Mouse (Mus musculus) CH12.LX (cell line): ENCODE data around the gene Yrdc. TPM values are rescaled to one million over a fixed set of nuclear protein-coding genes. Genes with fewer than 3 reads are reported as not detected.
A peak's percentile ranks its signal among the peaks of the same experiment; 100 is the strongest.

Experiments
- DNase-seq: peaks from one replicate; pipeline ENCODE4 v3.0.0-alpha.2; 2013; ENCODE audit errors: extremely low read depth
- H3K27ac ChIP-seq: 2 replicates; pipeline ENCODE4 v1.5.1; 2012; ENCODE audit warnings: low read depth, mild to moderate bottlenecking, control low read depth, moderate library complexity; ENCODE audit not compliant: insufficient read depth
- H3K27me3 ChIP-seq: replicated peaks from 2 replicates; pipeline ENCODE3; 2012; ENCODE audit warnings: inconsistent platforms
- H3K36me3 ChIP-seq, 2 experiments: replicated peaks in 1 of 2; 2 replicates each; pipeline versions ENCODE3 to v1.6.1; 2012; ENCODE audit warnings: inconsistent platforms in 1 of 2, low read length in 1 of 2, mild to moderate bottlenecking in 1 of 2, mixed read lengths in 1 of 2, moderate library complexity in 1 of 2; ENCODE audit not compliant: control insufficient read depth in 1 of 2, insufficient read depth in 1 of 2
- H3K4me1 ChIP-seq, 2 experiments: 2 replicates each; pipeline ENCODE4 v1.6.1; 2012; ENCODE audit warnings: inconsistent platforms in 1 of 2, moderate library complexity in 1 of 2; ENCODE audit not compliant: insufficient read depth in 2 of 2, control insufficient read depth in 1 of 2
- H3K4me2 ChIP-seq: 2 replicates; pipeline ENCODE4 v1.6.1; 2012; ENCODE audit warnings: low read depth, mild to moderate bottlenecking, control low read depth; ENCODE audit not compliant: poor library complexity, insufficient read depth, severe bottlenecking
- H3K4me3 ChIP-seq, 3 experiments: fragments of 150-350 bp in 1 of 3; sonication (generic) in 1 of 3; replicated peaks in 1 of 3; 2 replicates each; pipeline versions ENCODE3 to v1.5.1; 2011 to 2012; ENCODE audit warnings: low read depth in 2 of 3, low read length in 2 of 3, mild to moderate bottlenecking in 2 of 3, moderate library complexity in 2 of 3, control low read depth in 1 of 3, improper control_type of control experiment in 1 of 3, inconsistent platforms in 1 of 3, mixed read lengths in 1 of 3; ENCODE audit not compliant: poor library complexity in 1 of 3
- H3K79me2 ChIP-seq: replicated peaks from 2 replicates; pipeline ENCODE4 v1.6.1; 2012; ENCODE audit warnings: mild to moderate bottlenecking, moderate library complexity; ENCODE audit not compliant: control insufficient read depth, poor library complexity, insufficient read depth, severe bottlenecking; ENCODE audit errors: extremely low read depth
- H3K9ac ChIP-seq: 2 replicates; pipeline ENCODE4 v1.6.1; 2012; ENCODE audit warnings: low read depth, mild to moderate bottlenecking, control low read depth, moderate library complexity; ENCODE audit not compliant: insufficient read depth
- H3K9me3 ChIP-seq: replicated peaks from 2 replicates; pipeline ENCODE3; 2012; ENCODE audit warnings: low read length, inconsistent platforms, mixed read lengths
- CTCF ChIP-seq, 2 experiments: IDR thresholded peaks in 1 of 2; conservative IDR thresholded peaks in 1 of 2; 2 replicates each; pipeline ENCODE4 v1.5.1; 2011 to 2012; ENCODE audit warnings: low read depth in 2 of 2, low read length in 2 of 2, improper control_type of control experiment in 1 of 2, inconsistent platforms in 1 of 2, mild to moderate bottlenecking in 1 of 2, moderate library complexity in 1 of 2
- MAX ChIP-seq: IDR thresholded peaks from 2 replicates; pipeline ENCODE4 v1.6.1; 2011; ENCODE audit warnings: low read length, improper control_type of control experiment
- SIN3A ChIP-seq: IDR thresholded peaks from 2 replicates; pipeline ENCODE4 v1.6.1; 2012; ENCODE audit warnings: low read length, improper control_type of control experiment, inconsistent platforms
- UBTF ChIP-seq: IDR thresholded peaks from 2 replicates; pipeline ENCODE4 v1.6.1; 2012; ENCODE audit warnings: low read depth, mild to moderate bottlenecking, inconsistent platforms, low read length, improper control_type of control experiment, moderate library complexity
- ZC3H11A ChIP-seq: IDR thresholded peaks from 2 replicates; pipeline ENCODE4 v1.6.1; 2012; ENCODE audit warnings: low read depth, mild to moderate bottlenecking, inconsistent platforms, low read length, improper control_type of control experiment
- ZMIZ1 ChIP-seq: IDR thresholded peaks from 2 replicates; pipeline ENCODE4 v1.6.1; 2012; ENCODE audit warnings: low read depth, mild to moderate bottlenecking, inconsistent platforms, low read length, improper control_type of control experiment
- dilution Hi-C: fragments of 300-500 bp; cut with MboI; formaldehyde crosslinking; loops from 2 replicates; pipeline ENCODE4 v1.14.3; 2020; ENCODE audit warnings: low sequenced_read_pairs; ENCODE audit not compliant: extremely low pct_unique_long_range_greater_than_20kb, extremely low pct_ligation_motif_present
- in situ Hi-C: fragments of 300-500 bp; cut with MboI; formaldehyde crosslinking; loops from 3 replicates; pipeline ENCODE4 v1.14.3; 2019; ENCODE audit warnings: low sequenced_read_pairs, low pct_ligation_motif_present, low pct_unique_long_range_greater_than_20kb, mixed read lengths
- polyA plus RNA-seq: library from polyadenylated mRNA; unstranded; fragments of >175 nt; gene quantifications from 2 replicates; pipeline ENCODE4 v1.2.1, GENCODE M21; 2012; ENCODE audit warnings: low read depth; ENCODE audit not compliant: insufficient read length
- total RNA-seq, 2 experiments: library from RNA; depleted of rRNA; stranded (reverse); fragments of 300-350 nt in 1 of 2; fragments of >200 nt in 1 of 2; gene quantifications; 2 replicates each; pipeline ENCODE4 v1.2.3; 2012 to 2014

The Yrdc gene
- total and polyA plus RNA-seq, 3 experiments = 86.8 to 160 (median 87.6) TPM

- Histone ChIP-seq H3K27me3 (no peaks in the 10 kb centered on the region), H3K4me1 (no peaks in the 10 kb centered on the region), H3K27ac (no peak overlapping the region), H3K9me3 (peaks cover 10% of the 10 kb centered on the region)
- dilution Hi-C loops = no loop called here
- TF ChIP-seq SIN3A = 0 out of 2 replicates have a peak, but pooled peaks have one; percentile 45
- no peak for TF ChIP-seq MAX
- TF ChIP-seq ZMIZ1 = no peak
- TF ChIP-seq, all 38 proteins: peak for 1
- H3K4me2 ChIP-seq = no peak overlapping the region
- H3K4me3 ChIP-seq = no peak overlapping the region
- H3K79me2 ChIP-seq = no peaks in the 10 kb centered on the region
- peaks cover 18 to 29% of the 10 kb centered on the region in 2 experiments for H3K36me3 ChIP-seq
- in situ Hi-C loops = no loop called here
- DNase-seq = no peak
- H3K9ac ChIP-seq = no peak overlapping the region
Measured at GRCm38 (mm10) chr4:124860446-124860845, 10.0 kb downstream of the Yrdc start.

GRCm38 (mm10) chr4:124861283-124862188 lies 11.1 kb downstream of the Yrdc start, which contains the start of gene Maneal:
TSS of gene Maneal (minus strand) at chr4:124862171.
- Histone ChIP-seq H3K9ac (no peak within 1 kb of the TSS), H3K4me3 (no peak within 1 kb of the TSS), H3K27ac (no peak within 1 kb of the TSS), H3K27me3 (no peaks in the 10 kb centered on the region), H3K4me2 (no peak within 1 kb of the TSS), H3K36me3 (peaks cover 7 to 18% of the 10 kb centered on the region in 2 experiments), H3K4me1 (no peaks in the 10 kb centered on the region), H3K79me2 (no peaks in the 10 kb centered on the region), H3K9me3 (peaks cover 10% of the 10 kb centered on the region)
- dilution Hi-C loops (no loop called here), in situ Hi-C loops (no loop called here)
- DNase-seq = no peak
- no peak for TF ChIP-seq ZC3H11A

- Histone ChIP-seq H3K9me3 (peaks cover 25% of the 10 kb centered on the region), H3K27me3 (peaks cover 1% of the 10 kb centered on the region), H3K79me2 (no peaks in the 10 kb centered on the region), H3K4me1 (no peaks in the 10 kb centered on the region), H3K27ac (no peak overlapping the region), H3K4me3 (no peak overlapping the region), H3K9ac (no peak overlapping the region), H3K36me3 (no peaks in the 10 kb centered on the region), H3K4me2 (no peak overlapping the region)
- dilution Hi-C loops = no loop called here
- peak; percentile 25 to 28; a peak in 2 of 4 replicates for TF ChIP-seq CTCF (conservative IDR thresholded peaks at IDR 0.05 in 1 of 2, IDR thresholded peaks at IDR 0.05 in 1 of 2; ENCODE audit: low read depth in 2 of 2, low read length in 2 of 2)
- no peak for TF ChIP-seq UBTF
- in situ Hi-C loops = no loop called here
- DNase-seq = no peak
Measured at GRCm38 (mm10) chr4:124872719-124873118, 22.2 kb downstream of the Yrdc start.
